In the genomic region with DNA sequence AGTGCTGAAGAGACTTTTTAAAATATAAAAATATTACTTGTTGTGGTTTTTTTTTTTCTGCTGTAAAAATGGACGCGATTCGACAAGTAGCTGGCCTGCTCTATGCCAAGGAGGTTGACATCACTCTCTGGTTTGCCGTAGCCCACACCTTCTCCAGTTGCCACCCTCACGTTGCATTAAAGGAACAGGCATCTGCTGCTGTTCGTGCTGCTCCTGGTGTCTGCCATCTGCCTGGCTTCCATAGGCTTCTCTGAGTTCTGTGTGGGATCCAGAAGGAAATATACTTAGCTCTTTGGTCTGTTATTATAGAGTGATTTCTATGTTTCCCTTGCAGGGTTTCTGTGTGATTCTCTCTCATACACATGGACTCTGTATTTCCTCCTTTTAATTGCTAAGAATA, we compare ENCODE assay signal across 25 mouse cellular contexts.
DNase-seq lines count a peak whose midpoint lies in the region; ATAC-seq lines count a peak whose summit lies in the region.
"Had no signal": no experiment of that assay in that cellular context is flagged by ENCODE, and none has a peak within 500 bp of the region (broad histone marks: within the 10 kb centered on the region; RNA-seq: fewer than 3 reads in every experiment).

No protein-coding gene starts in this region.

- H3K9me3 ChIP-seq in forebrain, embryonic 14.5 days (replicated peaks; ENCODE audit: control insufficient read depth, low read length), result no peaks in the 10 kb centered on the region
- H3K9me3 ChIP-seq: embryonic facial prominence, embryonic 10.5 days; heart, embryonic 13.5 days; limb, embryonic 13.5 days; liver, embryonic 12.5 days; midbrain, embryonic 12.5 days had no signal

- no peak overlapping the region for H3K4me3 ChIP-seq in forebrain, embryonic 14.5 days (ENCODE audit: low read depth, low read length)
- H3K4me3 ChIP-seq: embryonic facial prominence, embryonic 10.5 days; heart, embryonic 13.5 days; limb, embryonic 13.5 days; liver, embryonic 12.5 days; midbrain, embryonic 12.5 days had no signal

- H3K36me3 ChIP-seq in forebrain, embryonic 14.5 days (ENCODE audit: control insufficient read depth, insufficient read depth, low read length), result no peaks in the 10 kb centered on the region
- H3K36me3 ChIP-seq: embryonic facial prominence, embryonic 10.5 days; heart, embryonic 13.5 days; limb, embryonic 13.5 days; liver, embryonic 12.5 days; midbrain, embryonic 12.5 days had no signal

- H3K4me1 ChIP-seq in forebrain, embryonic 14.5 days (ENCODE audit: control insufficient read depth, insufficient read depth, low read length), result no peaks in the 10 kb centered on the region
- H3K4me1 ChIP-seq: heart, embryonic 13.5 days; limb, embryonic 13.5 days; liver, embryonic 12.5 days; midbrain, embryonic 12.5 days had no signal

- no peaks in the 10 kb centered on the region for H3K27me3 ChIP-seq in forebrain, embryonic 14.5 days (replicated peaks; ENCODE audit: control insufficient read depth, insufficient read depth, low read length)
- H3K27me3 ChIP-seq: heart, embryonic 13.5 days; limb, embryonic 13.5 days; liver, embryonic 12.5 days; midbrain, embryonic 12.5 days had no signal

- peak; percentile 40 for DNase-seq in layer of hippocampus, adult 9-11 months
- DNase-seq in layer of hippocampus, postnatal 25 days (ENCODE audit: extremely low spot score in 1 of 2, low spot score in 1 of 2), result no peak
- DNase-seq in frontal cortex, postnatal 14 days (ENCODE audit: low spot score in 2 of 2), result peak; percentile 23 to 39
- DNase-seq in left cerebral cortex, postnatal 25 days (ENCODE audit: low spot score in 2 of 2), result peak; percentile 39 to 91
- peak; percentile 61 to 75 for DNase-seq in right cerebral cortex, postnatal 36 days (ENCODE audit: low spot score in 2 of 2)
- no peak for DNase-seq in forebrain, embryonic 14.5 days (ENCODE audit: low spot score)
- no peak for DNase-seq in spleen, postnatal 4 days (ENCODE audit: low spot score in 2 of 2)
- DNase-seq: cerebellum, adult 11-12 months; cerebellum, postnatal 10 days; forebrain, postnatal 0 days; heart, postnatal 14 days; kidney, adult 9 months; kidney, postnatal 25 days; layer of hippocampus, postnatal 36 days; lung, adult 18-20 months; lung, postnatal 10 days; thymus, postnatal 25 days had no signal

- ATAC-seq in forebrain, embryonic 14.5 days, result no peak
- no peak for ATAC-seq in megakaryocyte-erythroid progenitor cell, adult 5-6 weeks (replicated peaks; ENCODE audit: low FRiP score, low TSS enrichment, poor library complexity, severe bottlenecking)
- ATAC-seq: forebrain, postnatal 0 days; hindbrain, postnatal 0 days; intestine, embryonic 16.5 days; liver, embryonic 12.5 days had no signal

- intact Hi-C loops in left cerebral cortex, postnatal 25 days (cut with DNase I), result loop anchor here (5.0 kb wide), 1 partner anchor 164 kb away; the partner anchor contains the start of gene Adamtsl3

- no peak overlapping the region for H3K4me2 ChIP-seq in forebrain, embryonic 14.5 days (ENCODE audit: low read length)
- H3K4me2 ChIP-seq: heart, embryonic 13.5 days; limb, embryonic 13.5 days; liver, embryonic 12.5 days; midbrain, embryonic 12.5 days had no signal

- WGBS in forebrain, embryonic 14.5 days, result 82% methylated on average over 6 of the region's 6 CpGs

- H3K27ac ChIP-seq in forebrain, embryonic 14.5 days (ENCODE audit: low read depth, low read length), result no peak overlapping the region
- H3K27ac ChIP-seq: embryonic facial prominence, embryonic 10.5 days; heart, embryonic 13.5 days; hindbrain, postnatal 0 days; limb, embryonic 13.5 days; liver, embryonic 12.5 days; midbrain, embryonic 12.5 days had no signal

- no peak overlapping the region for H3K9ac ChIP-seq in forebrain, embryonic 14.5 days (ENCODE audit: low read length)
- H3K9ac ChIP-seq: forebrain, postnatal 0 days; heart, embryonic 13.5 days; limb, embryonic 13.5 days; liver, embryonic 12.5 days; midbrain, embryonic 12.5 days had no signal

Comparison
In these comparisons a context has a peak if more than half of its experiments do, and no peak if none do; other contexts are left out.
1. DNase-seq: peak in layer of hippocampus, adult 9-11 months (single experiment), frontal cortex, postnatal 14 days (2 of 2), left cerebral cortex, postnatal 25 days (2 of 2) and right cerebral cortex, postnatal 36 days (2 of 2); none in layer of hippocampus, postnatal 25 days (0 of 2), forebrain, embryonic 14.5 days (single experiment) and spleen, postnatal 4 days (0 of 2).